Mouse (Mus musculus): Measurements from ENCODE around the gene Clip4. TPM values are rescaled to one million over a fixed set of nuclear protein-coding genes. Genes with fewer than 3 reads are reported as not detected.

Gene Clip4
- polyA plus RNA-seq, 2 experiments = 0.14 to 0.17 TPM

GRCm38 (mm10) chr17:71909107-71909506 lies 140.8 kb downstream of the Clip4 start:
- ATAC-seq (ENCODE audit: insufficient read depth) (no peak), DNase-seq (ENCODE audit: low read depth in 3 of 3, low spot score in 3 of 3) (no peak)
- Histone ChIP-seq H3K9ac (replicated peaks) (no peak overlapping the region), H3K4me1 (replicated peaks; ENCODE audit: control insufficient read depth in 2 of 2, insufficient read depth in 2 of 2, low read length in 1 of 2) (no peaks in the 10 kb centered on the region), H3K4me3 (ENCODE audit: insufficient read depth in 1 of 2, low read depth in 2 of 2, low read length in 2 of 2) (no peak overlapping the region), H3K36me3 (replicated peaks; ENCODE audit: control insufficient read depth, insufficient read depth, low read depth) (no peaks in the 10 kb centered on the region), H3K9me3 (ENCODE audit: control insufficient read depth, low read length) (no peaks in the 10 kb centered on the region), H3K4me2 (ENCODE audit: low read depth) (no peak overlapping the region), H3K27ac (no peak overlapping the region), H3K27me3 (ENCODE audit: control insufficient read depth, insufficient read depth, low read length) (no peaks in the 10 kb centered on the region)
- TF ChIP-seq EP300 (IDR thresholded peaks at IDR 0.05; ENCODE audit: low read depth) (no peak), CTCF (IDR thresholded peaks at IDR 0.05; ENCODE audit: low read depth) (peak; percentile 54)
- 20% methylated on average over 3 of the region's 3 CpGs for WGBS (ENCODE audit: insufficient replicate concordance)

DNA sequence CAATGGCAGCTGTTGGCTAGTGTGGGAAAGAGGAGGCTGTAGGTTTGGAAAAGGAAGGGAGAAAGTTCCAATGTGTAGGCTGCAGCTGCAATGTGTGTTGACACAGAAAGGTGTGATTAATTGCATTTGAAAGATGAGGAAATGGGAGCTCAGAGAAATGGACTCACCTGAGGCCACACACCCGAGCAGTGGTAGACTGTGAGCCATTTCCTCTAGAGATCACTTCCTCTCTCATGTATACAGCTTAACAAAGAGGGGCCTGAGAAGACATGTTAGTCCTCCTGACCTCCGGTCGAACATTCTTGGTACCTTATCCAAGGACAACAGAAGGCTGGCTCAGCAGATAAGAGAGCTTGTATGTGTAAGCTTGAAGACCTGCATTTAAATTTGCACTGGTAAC lies 144.9 kb downstream of the Clip4 start:
- no peaks in the 10 kb centered on the region for H3K4me1 ChIP-seq (replicated peaks; ENCODE audit: control insufficient read depth in 2 of 2, insufficient read depth in 2 of 2, low read length in 1 of 2)
- WGBS (ENCODE audit: insufficient replicate concordance) = 9% methylated on average over 3 of the region's 3 CpGs
- H3K36me3 ChIP-seq (replicated peaks; ENCODE audit: control insufficient read depth, insufficient read depth, low read depth) = no peaks in the 10 kb centered on the region
- TF ChIP-seq CTCF (IDR thresholded peaks at IDR 0.05; ENCODE audit: low read depth) = no peak
- TF ChIP-seq EP300 (IDR thresholded peaks at IDR 0.05; ENCODE audit: low read depth) = no peak
- no peak overlapping the region for H3K27ac ChIP-seq
- no peak overlapping the region for H3K4me2 ChIP-seq (ENCODE audit: low read depth)
- ATAC-seq (ENCODE audit: insufficient read depth) = no peak
- no peak overlapping the region for H3K9ac ChIP-seq (replicated peaks)
- no peaks in the 10 kb centered on the region for H3K27me3 ChIP-seq (ENCODE audit: control insufficient read depth, insufficient read depth, low read length)
- no peak overlapping the region for H3K4me3 ChIP-seq (ENCODE audit: insufficient read depth in 1 of 2, low read depth in 2 of 2, low read length in 2 of 2)
- H3K9me3 ChIP-seq (ENCODE audit: control insufficient read depth, low read length) = no peaks in the 10 kb centered on the region
- DNase-seq (ENCODE audit: low read depth in 3 of 3, low spot score in 3 of 3) = no peak

Other genes with a start within 250 kb of the Clip4 start
- gene Ndc80, start 241.6 kb upstream of the Clip4 start, polyA plus RNA-seq (2012; rRNA removed) = 5.5 and 16.1 TPM in 2 replicates
- 33.3 and 34.2 TPM in 2 replicates for gene Ndc80, start 241.6 kb upstream of the Clip4 start, polyA plus RNA-seq (2014; fragmentation: Nextera tagmentation; extraction: Ambion mirVana)
- gene Spdya, start 216.4 kb upstream of the Clip4 start, polyA plus RNA-seq (2012; rRNA removed) = 0.04 TPM in 1 of 2 replicates, not detected in the other
- 0.11 and 0.20 TPM in 2 replicates for gene Spdya, start 216.4 kb upstream of the Clip4 start, polyA plus RNA-seq (2014; fragmentation: Nextera tagmentation; extraction: Ambion mirVana)
- gene Wdr43, start 152.6 kb upstream of the Clip4 start, polyA plus RNA-seq (2012; rRNA removed) = 20.1 and 26.2 TPM in 2 replicates
- gene Wdr43, start 152.6 kb upstream of the Clip4 start, polyA plus RNA-seq (2014; fragmentation: Nextera tagmentation; extraction: Ambion mirVana) = 45.5 and 46.3 TPM in 2 replicates
- 0.02 and 0.03 TPM in 2 replicates for gene Togaram2, start 95.2 kb upstream of the Clip4 start, polyA plus RNA-seq (2012; rRNA removed)
- not detected in 2 replicates for gene Togaram2, start 95.2 kb upstream of the Clip4 start, polyA plus RNA-seq (2014; fragmentation: Nextera tagmentation; extraction: Ambion mirVana)
- 0.01 and 0.02 TPM in 2 replicates for gene Pcare, start 15.6 kb upstream of the Clip4 start, polyA plus RNA-seq (2012; rRNA removed)
- 0.03 TPM in 1 of 2 replicates, not detected in the other for gene Pcare, start 15.6 kb upstream of the Clip4 start, polyA plus RNA-seq (2014; fragmentation: Nextera tagmentation; extraction: Ambion mirVana)

Data from liver, embryonic 14.5 days (tissue).